Mouse (Mus musculus): ENCODE measurements around the gene Ckm.

- no peak for TF ChIP-seq CTCF (IDR thresholded peaks at IDR 0.05; ENCODE audit: borderline replicate concordance, insufficient read depth, low read depth, low read length)
- TF ChIP-seq POLR2A (IDR thresholded peaks at IDR 0.05; ENCODE audit: borderline replicate concordance, insufficient read depth, low read length), result peak; percentile 92
Measured at GRCm38 (mm10) chr7:19359299-19359891, 45.2 kb upstream of the Ckm start, which contains the start of the genes Cd3eap and Ppp1r13l.

Data from cerebellum, adult 2 months (tissue).